Mouse (Mus musculus) ES-E14 (cell line): ENCODE measurements around the gene Efemp2. TPM values are rescaled to one million over a fixed set of nuclear protein-coding genes. Genes with fewer than 3 reads are reported as not detected.

Experiments used
- DNase-seq: peaks from one replicate; pipeline ENCODE4 v3.0.0-alpha.2; 2013; ENCODE audit warnings: low read depth, low spot score
- H3K27ac ChIP-seq: 2 replicates; pipeline ENCODE4 v1.5.1; 2012; ENCODE audit warnings: low read depth, mild to moderate bottlenecking, low read length, moderate library complexity, mixed read lengths; ENCODE audit not compliant: poor library complexity, insufficient read depth, severe bottlenecking
- H3K36me3 ChIP-seq: 2 replicates; pipeline ENCODE4 v1.6.1; 2012; ENCODE audit warnings: mild to moderate bottlenecking, low read length, moderate library complexity, mixed read lengths; ENCODE audit not compliant: control insufficient read depth, poor library complexity, insufficient read depth, severe bottlenecking
- H3K4me1 ChIP-seq, 2 experiments: fragments of 150-350 bp in 1 of 2; sonication (generic) in 1 of 2; 2 replicates each; pipeline ENCODE4 v1.6.1; 2012; ENCODE audit warnings: low read length in 2 of 2, mild to moderate bottlenecking in 1 of 2, mixed read lengths in 1 of 2; ENCODE audit not compliant: control insufficient read depth in 2 of 2, insufficient read depth in 2 of 2, poor library complexity in 1 of 2
- H3K4me3 ChIP-seq, 2 experiments: fragments of 150-350 bp in 1 of 2; sonication (generic) in 1 of 2; 2 replicates each; pipeline ENCODE4 v1.5.1; 2012; ENCODE audit warnings: low read length in 2 of 2, low read depth in 1 of 2, mild to moderate bottlenecking in 1 of 2, mixed read lengths in 1 of 2; ENCODE audit not compliant: insufficient read depth in 1 of 2, poor library complexity in 1 of 2, severe bottlenecking in 1 of 2
- H3K9ac ChIP-seq: 2 replicates; pipeline ENCODE4 v1.6.1; 2012; ENCODE audit warnings: low read depth, mild to moderate bottlenecking, low read length, mixed read lengths; ENCODE audit not compliant: poor library complexity, insufficient read depth, severe bottlenecking
- H3K9me3 ChIP-seq: fragments of 150-350 bp; sonication (generic); 2 replicates; pipeline ENCODE4 v1.6.1; 2012; ENCODE audit warnings: low read depth, mild to moderate bottlenecking, low read length; ENCODE audit not compliant: control insufficient read depth, insufficient read depth
- CHD2 ChIP-seq: IDR thresholded peaks from 2 replicates; pipeline ENCODE4 v1.6.1; 2014; ENCODE audit warnings: mild to moderate bottlenecking, low read depth, low read length, inconsistent platforms
- HCFC1 ChIP-seq: IDR thresholded peaks from 2 replicates; pipeline ENCODE4 v1.6.1; 2012; ENCODE audit warnings: low read length, inconsistent platforms, borderline replicate concordance; ENCODE audit not compliant: insufficient read depth
- MAFK ChIP-seq: IDR thresholded peaks from 2 replicates; pipeline ENCODE4 v1.6.1; 2014; ENCODE audit warnings: mild to moderate bottlenecking, low read depth, low read length, inconsistent platforms; ENCODE audit not compliant: insufficient read depth
- ZC3H11A ChIP-seq: IDR thresholded peaks from 2 replicates; pipeline ENCODE4 v1.6.1; 2012; ENCODE audit warnings: low read depth, mild to moderate bottlenecking, inconsistent platforms, low read length, borderline replicate concordance
- ZNF384 ChIP-seq: IDR thresholded peaks from 2 replicates; pipeline ENCODE4 v1.6.1; 2012; ENCODE audit warnings: low read depth, low read length, inconsistent platforms
- in situ Hi-C, 2 experiments: fragments of 600-800 bp; cut with MboI; formaldehyde crosslinking; loops; one replicate each; pipeline ENCODE4 v1.15.1; 2025; ENCODE audit warnings: low sequenced_read_pairs in 2 of 2, inconsistent platforms in 1 of 2; ENCODE audit not compliant: unreplicated experiment in 2 of 2
- total RNA-seq: library from RNA; depleted of rRNA; stranded (reverse); fragments of 300-350 nt; gene quantifications from 2 replicates; pipeline ENCODE4 v1.2.3, GENCODE M21; 2012; rRNA removed

Gene Efemp2
- total RNA-seq: 18.0 and 23.9 TPM in 2 replicates

DNA sequence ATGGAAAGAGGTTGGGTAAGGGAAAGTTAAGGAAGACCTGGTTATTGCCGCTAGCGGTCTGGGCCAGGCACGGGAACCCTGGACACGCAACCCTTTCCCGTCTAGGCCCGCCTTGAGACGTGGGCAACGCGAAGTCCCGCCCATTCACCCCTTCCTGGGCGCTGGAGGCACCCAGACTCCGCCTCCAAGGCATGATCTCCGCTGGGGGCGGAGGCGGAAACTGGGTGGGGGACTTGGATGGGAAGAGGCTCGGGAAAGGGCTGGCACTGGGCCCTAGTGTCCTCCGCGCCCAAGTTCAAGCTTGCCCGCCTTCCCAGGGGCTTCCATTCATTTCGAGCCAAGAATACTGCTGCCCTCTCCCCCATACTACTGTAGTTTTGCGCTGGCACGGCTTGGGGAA, at the start of gene Efemp2:
TSS of gene Efemp2 (plus strand) at position 235 of the 400 bp plus-strand sequence.
- Histone ChIP-seq H3K36me3 (no peaks in the 10 kb centered on the region), H3K27ac (no peak within 1 kb of the TSS), H3K9me3 (no peaks in the 10 kb centered on the region), H3K4me3 (peak within 1 kb of the TSS; percentile 76 to 81), H3K9ac (peak within 1 kb of the TSS; percentile 61), H3K4me1 (0 out of 4 replicates have a peak, but pooled peaks cover 0 to 2% of the 10 kb centered on the region in 2 experiments)
- DNase-seq: peak; percentile 69
- no peak for TF ChIP-seq ZC3H11A
- TF ChIP-seq ZNF384: no peak
- TF ChIP-seq HCFC1: no peak
- TF ChIP-seq MAFK: no peak
- TF ChIP-seq CHD2: no peak
- in situ Hi-C loops: no loop called here

DNA sequence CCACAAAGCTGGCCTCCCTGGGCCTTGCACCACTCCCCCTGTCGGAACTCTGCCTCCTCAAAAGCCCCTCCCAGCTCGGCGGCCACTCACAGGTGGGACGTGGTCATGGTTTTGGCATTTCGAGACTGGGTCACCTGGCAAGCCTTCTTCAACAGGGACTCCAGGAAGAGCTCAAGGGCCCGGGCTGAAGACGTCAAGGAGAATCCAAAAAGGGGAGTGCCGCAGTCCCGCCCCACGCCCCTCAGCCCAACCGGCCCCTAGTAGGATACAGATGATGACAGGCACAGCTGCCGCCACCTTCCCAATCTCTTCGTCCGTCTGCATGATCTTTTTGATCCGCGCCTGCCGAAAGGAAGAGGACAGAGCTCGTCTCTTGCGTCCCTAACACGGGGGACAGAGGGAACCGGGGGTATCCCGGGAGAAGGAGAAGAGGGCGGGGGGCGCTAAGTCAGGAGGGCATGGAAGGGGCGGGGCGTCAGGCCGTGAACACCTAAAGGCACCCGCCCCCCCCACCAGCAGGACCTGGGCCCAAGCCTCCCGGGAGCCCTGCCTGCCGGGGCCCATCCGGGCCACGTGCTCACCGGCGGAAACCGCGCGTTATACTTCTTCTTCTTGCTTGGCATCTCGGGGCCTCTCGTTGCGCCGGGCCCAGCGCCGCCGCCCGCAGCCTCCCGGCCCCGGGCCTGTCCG, 49.5 kb upstream of the Efemp2 start:
- Histone ChIP-seq H3K9ac (peak overlapping the region; percentile 85), H3K4me1 (peaks cover 6 to 14% of the 10 kb centered on the region in 2 experiments; a peak in 3 of 4 replicates), H3K9me3 (no peaks in the 10 kb centered on the region), H3K4me3 (peak overlapping the region; percentile 77 to 99), H3K36me3 (peaks cover 22% of the 10 kb centered on the region; the same call in 1 of the 2 replicates), H3K27ac (peak overlapping the region; percentile 64)
- TF ChIP-seq HCFC1 (no peak), ZNF384 (no peak), MAFK (no peak), ZC3H11A (no peak), CHD2 (no peak)
- no peak for DNase-seq
- in situ Hi-C loops: no loop called here

DNA sequence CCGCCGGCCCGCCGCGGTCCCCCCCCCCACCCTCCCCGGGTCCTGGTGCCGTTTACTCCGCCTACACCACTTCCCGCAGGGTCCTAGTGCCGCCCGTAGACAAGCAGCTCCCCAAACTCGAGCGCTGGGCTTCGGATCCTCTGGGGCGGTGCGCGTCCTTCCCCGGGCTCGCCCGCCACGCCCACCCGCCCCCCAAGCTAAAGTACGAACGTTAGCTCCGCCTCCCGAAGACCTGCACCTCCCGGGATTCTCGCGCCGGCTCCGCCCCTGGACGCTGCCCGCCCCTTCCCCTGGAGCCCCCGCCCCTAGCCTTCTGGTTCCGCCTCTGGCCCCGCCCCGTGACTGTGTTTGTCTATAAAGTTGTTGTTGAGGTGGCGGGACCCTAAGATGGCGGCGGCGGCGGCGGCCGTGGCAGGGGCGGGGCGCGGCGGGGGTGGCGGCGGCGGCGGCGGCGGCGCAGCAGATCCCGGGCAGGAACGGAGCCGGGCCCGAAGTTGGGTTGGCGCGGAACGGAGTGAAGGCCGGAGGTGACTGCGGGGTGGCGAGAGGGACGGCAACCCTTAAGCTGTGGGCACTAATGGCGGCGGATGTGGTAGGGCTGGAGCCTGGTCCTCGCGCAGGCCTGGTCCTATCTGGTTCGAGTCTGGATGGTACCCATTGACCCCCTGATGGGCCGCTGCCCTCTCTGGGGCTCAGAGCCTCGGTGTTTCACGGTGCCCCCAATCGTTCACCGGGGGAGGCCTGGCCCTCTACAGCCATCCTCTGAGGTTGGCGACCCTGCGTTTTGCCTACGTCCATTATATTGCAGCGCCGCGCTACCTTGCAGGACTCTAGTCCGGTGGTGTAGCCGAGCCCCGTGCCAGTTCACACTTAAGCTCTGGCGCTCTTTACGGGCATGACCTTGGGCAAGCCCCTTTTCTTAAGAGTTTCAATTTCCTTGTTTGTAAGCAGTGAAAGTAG, 48.7 kb upstream of the Efemp2 start, which contains the start of the genes Drap1 and AI837181:
TSS of gene Drap1 (minus strand) at position 198 of the 960 bp plus-strand sequence.
TSS of gene AI837181 (plus strand) at position 363 of the 960 bp plus-strand sequence.
- peaks cover 6 to 14% of the 10 kb centered on the region in 2 experiments; a peak in 3 of 4 replicates for H3K4me1 ChIP-seq
- H3K9me3 ChIP-seq: no peaks in the 10 kb centered on the region
- in situ Hi-C loops: no loop called here
- TF ChIP-seq MAFK (no peak), HCFC1 (0 out of 2 replicates have a peak, but pooled peaks have one; percentile 13), ZNF384 (no peak; the same call in 1 of the 2 replicates), CHD2 (no peak), ZC3H11A (no peak)
- H3K36me3 ChIP-seq: peaks cover 20% of the 10 kb centered on the region; the same call in 1 of the 2 replicates
- H3K9ac ChIP-seq: peak within 1 kb of the TSS; percentile 93
- peak within 1 kb of the TSS; percentile 84 to 99 for H3K4me3 ChIP-seq
- H3K27ac ChIP-seq: peak within 1 kb of the TSS; percentile 64
- DNase-seq: peak; percentile 94

DNA sequence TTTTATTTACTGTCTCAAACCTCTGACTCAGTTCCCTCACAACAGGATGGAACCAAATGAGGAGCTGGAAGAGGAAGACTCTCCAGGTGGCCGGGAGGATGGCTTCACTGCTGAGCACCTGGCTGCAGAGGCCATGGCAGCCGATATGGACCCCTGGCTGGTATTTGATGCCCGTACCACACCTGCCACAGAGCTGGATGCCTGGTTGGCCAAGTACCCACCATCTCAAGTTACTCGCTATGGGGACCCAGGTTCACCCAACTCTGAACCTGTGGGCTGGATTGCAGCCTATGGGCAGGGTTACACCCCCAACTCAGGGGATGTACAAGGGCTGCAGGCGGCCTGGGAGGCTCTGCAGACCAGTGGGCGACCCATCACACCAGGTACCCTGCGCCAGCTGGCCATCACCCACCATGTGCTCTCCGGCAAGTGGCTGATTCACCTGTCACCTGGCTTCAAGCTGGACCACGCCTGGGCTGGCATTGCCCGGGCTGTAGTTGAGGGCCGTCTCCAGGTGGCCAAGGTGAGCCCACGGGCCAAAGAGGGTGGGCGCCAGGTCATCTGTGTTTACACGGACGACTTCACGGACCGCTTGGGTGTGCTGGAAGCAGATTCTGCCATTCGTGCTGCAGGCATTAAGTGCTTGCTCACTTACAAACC, 47.7 kb upstream of the Efemp2 start:
- peaks cover 20% of the 10 kb centered on the region; the same call in 1 of the 2 replicates for H3K36me3 ChIP-seq
- TF ChIP-seq ZNF384 (no peak), CHD2 (no peak), ZC3H11A (no peak), MAFK (no peak), HCFC1 (no peak)
- H3K9ac ChIP-seq: peak overlapping the region; percentile 93
- peaks cover 6 to 14% of the 10 kb centered on the region in 2 experiments; a peak in 3 of 4 replicates for H3K4me1 ChIP-seq
- DNase-seq: no peak
- H3K9me3 ChIP-seq: no peaks in the 10 kb centered on the region
- in situ Hi-C loops: no loop called here
- H3K27ac ChIP-seq: no peak overlapping the region
- H3K4me3 ChIP-seq: peak overlapping the region; percentile 84 to 93
